Mouse (Mus musculus) stomach, embryonic 16.5 days (tissue): ENCODE measurements at regions not wholly inside any gene's neighbourhood (a gene's known extent, or its start where the extent isn't known, plus 50 kb on each side); places are given as distances from the start of the nearest gene placed in this dataset.

Experiments
- ATAC-seq: fragments of 200-750 bp; cut with Nextera tagmentation; 2 replicates; pipeline ENCODE4 v1.8.0; 2017; ENCODE audit warnings: moderate number of reproducible peaks, moderate TSS enrichment; ENCODE audit not compliant: insufficient read depth, low FRiP score
- H3K27ac ChIP-seq: fragments of 300-500 bp; sonication (generic); 2 replicates; pipeline ENCODE4 v1.5.1; 2014; ENCODE audit warnings: low read length
- H3K27me3 ChIP-seq: fragments of 300-500 bp; sonication (generic); 2 replicates; pipeline ENCODE4 v1.6.1; 2014; ENCODE audit warnings: low read length, control low read depth, mixed read lengths; ENCODE audit not compliant: control insufficient read depth, insufficient read depth
- H3K36me3 ChIP-seq: fragments of 300-500 bp; sonication (generic); 2 replicates; pipeline ENCODE4 v1.6.1; 2014; ENCODE audit warnings: low read length; ENCODE audit not compliant: control insufficient read depth, insufficient read depth
- H3K4me1 ChIP-seq: fragments of 300-500 bp; sonication (generic); 2 replicates; pipeline ENCODE4 v1.6.1; 2014; ENCODE audit warnings: low read length, control low read depth, mixed read lengths; ENCODE audit not compliant: control insufficient read depth, insufficient read depth
- H3K4me2 ChIP-seq: fragments of 300-500 bp; sonication (generic); 2 replicates; pipeline ENCODE4 v1.6.1; 2014; ENCODE audit warnings: low read depth, low read length, mixed read lengths
- H3K4me3 ChIP-seq: fragments of 300-500 bp; sonication (generic); replicated peaks from 2 replicates; pipeline ENCODE4 v1.5.1; 2014; ENCODE audit warnings: mild to moderate bottlenecking, low read length
- H3K9ac ChIP-seq: fragments of 300-500 bp; sonication (generic); 2 replicates; pipeline ENCODE4 v1.6.1; 2014; ENCODE audit warnings: low read length
- H3K9me3 ChIP-seq: fragments of 300-500 bp; sonication (generic); replicated peaks from 2 replicates; pipeline ENCODE4 v1.6.1; 2016; ENCODE audit warnings: low read length, control low read depth; ENCODE audit not compliant: control insufficient read depth
- WGBS: fragments of 180-500 bp; shearing (Covaris S2); extraction: QIAGEN DNeasy Blood & Tissue Kit; methylation state at CpG from one replicate; pipeline ENCODE4 v1.1.7; 2014; 5-methylcytosine and 5-hydroxymethylcytosine counted together

DNA sequence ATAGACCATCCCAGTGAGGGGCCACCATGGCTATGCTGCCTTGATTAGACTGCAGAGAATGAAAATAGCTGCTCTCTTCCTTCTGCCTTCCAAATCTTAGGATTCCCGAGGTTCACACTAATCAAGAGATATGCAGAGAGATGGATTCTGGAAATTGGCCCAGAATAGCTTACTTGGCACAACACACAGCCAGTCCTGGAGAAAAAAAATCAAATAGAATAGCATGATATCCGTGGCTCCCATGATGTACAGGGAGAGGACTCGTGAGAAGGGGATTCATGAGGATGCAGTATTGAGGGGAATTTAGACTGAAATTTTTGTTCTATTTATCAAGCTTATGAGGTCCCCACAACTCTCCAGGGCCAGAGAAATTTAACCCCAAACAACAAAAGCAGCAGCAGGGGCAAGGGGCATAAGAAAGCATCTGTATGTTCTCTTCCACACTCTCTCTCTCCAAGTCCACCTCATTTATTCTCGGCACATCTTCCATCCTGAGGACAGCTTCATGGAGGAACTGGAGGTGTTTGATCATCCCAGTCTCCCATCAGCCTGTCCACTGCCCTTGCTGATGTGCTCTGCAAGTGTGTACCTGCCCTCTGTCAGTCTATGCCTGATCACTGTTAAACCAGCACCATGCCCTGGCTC is 599.3 kb upstream of the Camk1g start:
- Histone ChIP-seq H3K27ac (no peak overlapping the region), H3K9me3 (no peaks in the 10 kb centered on the region), H3K27me3 (no peaks in the 10 kb centered on the region), H3K4me2 (no peak overlapping the region), H3K9ac (no peak overlapping the region), H3K4me1 (no peaks in the 10 kb centered on the region), H3K36me3 (no peaks in the 10 kb centered on the region), H3K4me3 (no peak overlapping the region)
- ATAC-seq: no peak
- WGBS: 67% methylated on average over 4 of the region's 4 CpGs

DNA sequence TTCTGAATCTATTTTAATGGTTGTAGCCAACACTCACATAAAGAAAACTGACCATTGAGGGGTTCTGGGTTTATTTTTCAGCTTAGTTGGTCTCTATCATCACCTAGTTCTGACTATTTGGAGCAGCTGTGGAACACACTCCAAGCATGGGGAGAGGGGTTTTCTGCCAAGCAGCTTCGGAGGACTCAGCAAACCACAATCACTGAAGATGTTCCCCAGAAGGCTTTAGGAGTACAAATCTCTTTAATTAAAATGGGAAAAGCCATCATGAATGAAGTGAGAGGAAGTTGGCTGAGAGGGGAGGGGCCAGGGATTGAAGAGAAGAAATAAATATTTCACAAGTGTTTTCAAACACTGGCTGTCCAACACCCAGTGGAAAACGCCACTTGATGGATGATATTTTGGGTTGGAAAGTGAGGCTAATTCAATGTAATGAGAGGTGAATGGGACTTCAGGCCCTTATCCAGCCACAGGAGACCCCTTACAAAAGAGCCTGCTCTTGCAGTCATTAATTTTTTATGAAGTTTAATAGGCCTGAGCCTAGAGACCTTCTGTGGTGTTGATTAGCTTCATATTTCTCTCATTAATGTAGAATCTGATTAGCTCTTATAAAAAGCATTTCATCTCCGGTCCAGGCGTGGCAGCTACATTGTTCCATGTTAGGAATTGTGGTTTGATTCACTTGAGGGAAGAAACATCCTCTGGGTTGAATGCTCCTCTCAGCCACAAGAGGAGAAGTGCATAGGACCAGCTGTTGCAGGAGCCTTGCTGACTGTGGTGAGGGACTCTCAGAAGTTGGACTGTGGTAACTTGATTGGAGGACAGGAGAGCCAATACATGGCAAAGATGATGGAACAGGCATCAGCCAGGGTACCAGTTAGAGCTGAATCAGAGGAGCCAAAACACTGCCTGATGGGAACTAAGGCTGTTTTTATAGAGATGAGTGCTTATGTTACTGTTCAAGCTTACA is 598.1 kb upstream of the Camk1g start:
- Histone ChIP-seq H3K36me3 (no peaks in the 10 kb centered on the region), H3K4me3 (no peak overlapping the region), H3K9me3 (no peaks in the 10 kb centered on the region), H3K4me2 (no peak overlapping the region), H3K9ac (no peak overlapping the region), H3K27ac (no peak overlapping the region), H3K4me1 (no peaks in the 10 kb centered on the region), H3K27me3 (no peaks in the 10 kb centered on the region)
- 74% methylated on average over 4 of the region's 4 CpGs for WGBS
- no peak for ATAC-seq

DNA sequence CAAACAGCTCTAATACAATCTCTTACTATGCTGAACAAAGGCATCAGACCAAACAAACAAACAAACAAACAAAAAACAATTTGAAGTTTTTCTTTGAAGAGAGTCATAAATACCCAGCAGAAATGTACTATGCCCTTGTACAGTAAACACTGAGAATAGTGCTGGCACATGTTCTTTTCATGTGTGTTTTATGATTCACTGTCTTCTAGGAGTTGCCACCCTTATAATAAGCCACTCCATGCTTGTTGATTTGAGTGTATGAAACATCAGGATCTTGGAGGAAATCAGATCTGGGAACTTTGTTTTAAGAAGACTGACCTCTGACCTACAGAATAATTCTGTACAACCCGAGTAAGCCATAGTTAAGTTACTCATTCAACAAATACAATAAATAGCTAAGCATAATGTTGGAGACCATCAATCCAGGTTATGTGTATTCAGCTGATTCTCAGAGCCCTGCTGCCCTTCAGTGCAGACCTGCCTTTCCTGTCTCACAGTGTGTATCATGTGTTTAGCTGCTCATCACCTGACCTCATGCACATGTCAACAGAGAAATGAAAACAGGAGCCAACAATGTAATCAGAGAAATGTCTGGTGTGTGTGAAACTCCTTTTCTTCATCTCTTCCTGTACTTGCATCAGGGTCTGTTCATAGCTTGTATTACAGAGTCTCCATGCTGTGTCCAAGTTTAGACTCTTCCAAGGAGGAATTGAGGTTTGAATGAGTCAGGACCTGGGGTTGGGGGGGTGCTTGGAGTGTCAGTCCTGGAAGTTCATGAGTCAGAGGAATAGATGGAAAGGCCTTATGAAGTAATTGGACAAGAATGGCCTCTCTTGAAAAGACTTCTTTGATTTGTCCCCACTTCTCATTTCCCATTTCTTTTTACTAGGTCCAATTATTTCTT is 596.8 kb upstream of the Camk1g start:
- ATAC-seq: no peak
- no peaks in the 10 kb centered on the region for H3K9me3 ChIP-seq
- no peak overlapping the region for H3K4me2 ChIP-seq
- H3K27me3 ChIP-seq: no peaks in the 10 kb centered on the region
- no peak overlapping the region for H3K9ac ChIP-seq
- WGBS: 24% methylated on average over 1 of the region's 1 CpGs
- no peaks in the 10 kb centered on the region for H3K4me1 ChIP-seq
- H3K4me3 ChIP-seq: no peak overlapping the region
- no peak overlapping the region for H3K27ac ChIP-seq
- no peaks in the 10 kb centered on the region for H3K36me3 ChIP-seq

DNA sequence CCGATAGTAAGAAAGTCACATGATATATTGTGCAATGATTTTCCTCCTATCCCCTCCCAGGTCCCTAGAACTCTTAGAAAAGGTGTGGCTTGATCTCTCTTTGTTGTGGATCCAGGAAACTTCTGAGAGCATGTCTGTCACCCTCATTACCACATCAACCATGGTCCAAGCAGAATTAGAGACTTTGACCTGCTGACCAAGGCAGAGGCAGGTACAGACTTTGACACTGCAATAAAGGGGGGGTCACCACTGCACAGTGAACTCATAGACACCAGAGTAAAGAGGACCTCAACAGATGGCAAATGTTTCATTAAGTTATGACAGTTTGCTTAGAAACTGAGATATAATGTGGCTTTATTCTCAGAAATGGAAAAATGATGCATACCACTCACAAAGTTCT is 595.2 kb upstream of the Camk1g start:
- no peak overlapping the region for H3K4me3 ChIP-seq
- no peak overlapping the region for H3K27ac ChIP-seq
- no peak overlapping the region for H3K4me2 ChIP-seq
- no peak for ATAC-seq
- no peak overlapping the region for H3K9ac ChIP-seq
- WGBS: 83% methylated on average over 1 of the region's 1 CpGs
- H3K36me3 ChIP-seq: no peaks in the 10 kb centered on the region
- H3K27me3 ChIP-seq: no peaks in the 10 kb centered on the region
- H3K9me3 ChIP-seq: no peaks in the 10 kb centered on the region
- no peaks in the 10 kb centered on the region for H3K4me1 ChIP-seq

DNA sequence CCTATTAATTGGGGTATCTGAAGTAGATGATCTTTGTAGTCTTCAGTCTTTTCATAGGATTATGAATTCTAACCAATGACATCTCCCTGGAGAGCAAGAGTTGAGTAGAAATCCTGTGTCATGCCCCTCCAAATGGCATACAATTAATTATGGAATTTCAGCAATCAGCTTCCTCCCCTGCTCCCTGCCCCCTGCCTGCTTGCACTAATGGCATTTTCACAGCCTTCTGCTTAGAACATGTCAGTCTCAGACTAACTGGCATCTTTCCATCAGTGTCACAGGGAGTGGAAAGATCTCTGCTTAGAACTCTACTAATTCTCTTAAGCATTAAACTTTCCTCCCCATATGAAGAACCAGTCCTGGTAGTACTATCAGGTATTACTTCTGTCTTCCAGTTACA is 581.8 kb upstream of the Camk1g start:
- Histone ChIP-seq H3K4me3 (no peak overlapping the region), H3K27ac (no peak overlapping the region), H3K4me2 (no peak overlapping the region), H3K9ac (no peak overlapping the region), H3K36me3 (no peaks in the 10 kb centered on the region), H3K9me3 (no peaks in the 10 kb centered on the region), H3K4me1 (no peaks in the 10 kb centered on the region), H3K27me3 (no peaks in the 10 kb centered on the region)
- no peak for ATAC-seq

DNA sequence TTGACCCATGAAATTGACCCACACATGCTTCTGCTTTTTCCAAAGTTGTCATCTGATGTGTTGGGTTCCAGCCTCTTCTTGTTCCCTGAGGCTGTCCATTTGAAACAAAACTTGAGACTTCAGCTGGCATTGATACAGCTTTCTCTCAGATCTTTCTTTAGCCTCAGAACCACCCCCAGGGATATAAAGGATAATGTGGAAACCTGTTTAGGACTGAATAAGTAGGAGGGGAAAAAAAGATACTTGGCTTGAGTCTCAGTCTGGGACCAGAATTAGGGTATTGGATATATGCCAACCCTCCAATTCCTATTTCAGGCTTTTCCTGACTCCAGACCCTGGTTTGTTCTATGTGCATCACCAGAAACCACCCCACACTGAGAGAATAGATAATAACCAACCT is 579.7 kb upstream of the Camk1g start:
- no peak for ATAC-seq
- no peak overlapping the region for H3K9ac ChIP-seq
- H3K4me2 ChIP-seq: no peak overlapping the region
- no peaks in the 10 kb centered on the region for H3K27me3 ChIP-seq
- no peaks in the 10 kb centered on the region for H3K9me3 ChIP-seq
- no peaks in the 10 kb centered on the region for H3K36me3 ChIP-seq
- H3K27ac ChIP-seq: no peak overlapping the region
- no peak overlapping the region for H3K4me3 ChIP-seq
- no peaks in the 10 kb centered on the region for H3K4me1 ChIP-seq

DNA sequence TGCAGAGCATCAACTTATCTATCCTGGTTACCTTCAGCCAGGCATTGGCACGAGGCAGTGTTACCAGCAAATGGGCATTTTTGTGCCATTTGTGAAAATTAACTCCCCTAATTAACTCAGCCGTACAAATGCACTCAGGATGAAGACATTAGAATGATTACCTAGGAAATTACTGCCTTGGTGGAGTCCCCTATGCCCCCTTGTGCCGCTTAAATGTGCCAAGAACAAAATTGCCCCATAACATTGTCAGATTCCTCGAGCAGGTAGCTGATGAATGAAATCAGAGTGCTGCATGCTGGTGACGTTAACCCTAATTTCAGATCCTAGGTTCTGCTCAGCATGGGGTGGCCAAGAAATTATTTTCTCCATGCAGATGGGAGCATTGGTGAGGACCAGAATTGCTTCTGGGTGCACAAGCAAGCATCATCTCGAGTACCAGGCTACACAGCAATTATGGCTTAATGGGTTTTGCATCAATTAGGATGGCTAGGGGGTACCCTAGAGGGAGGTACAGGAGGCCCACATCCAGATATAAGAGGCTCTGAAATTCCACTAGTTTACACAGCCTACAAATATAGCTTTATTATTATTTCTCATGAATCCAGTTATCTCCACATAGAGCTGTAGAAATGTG is 577.0 kb upstream of the Camk1g start:
- no peak overlapping the region for H3K27ac ChIP-seq
- ATAC-seq: no peak
- no peaks in the 10 kb centered on the region for H3K4me1 ChIP-seq
- no peaks in the 10 kb centered on the region for H3K27me3 ChIP-seq
- no peaks in the 10 kb centered on the region for H3K9me3 ChIP-seq
- no peak overlapping the region for H3K4me2 ChIP-seq
- no peak overlapping the region for H3K9ac ChIP-seq
- H3K4me3 ChIP-seq: no peak overlapping the region
- WGBS: 83% methylated on average over 6 of the region's 6 CpGs
- H3K36me3 ChIP-seq: no peaks in the 10 kb centered on the region

DNA sequence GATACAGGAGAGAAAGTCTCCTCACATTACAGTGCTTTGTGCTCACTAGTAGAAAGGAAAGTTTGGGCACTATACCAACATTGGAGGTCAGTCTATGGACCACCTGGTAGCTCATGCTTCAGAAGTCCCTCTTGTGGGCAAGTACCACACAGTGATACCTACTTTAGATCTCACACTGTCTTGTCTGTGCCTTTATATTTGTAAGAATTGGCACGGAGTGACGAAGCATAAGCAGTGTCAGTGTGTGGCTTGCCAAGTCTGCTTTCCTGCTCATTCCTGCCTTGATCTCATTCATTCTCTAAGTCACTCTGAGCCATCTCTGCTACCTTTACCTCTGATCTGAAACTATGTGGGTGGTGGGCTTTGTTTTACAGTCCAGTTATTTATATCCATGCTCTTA is 565.9 kb upstream of the Camk1g start:
- Histone ChIP-seq H3K27ac (no peak overlapping the region), H3K4me2 (no peak overlapping the region), H3K4me1 (no peaks in the 10 kb centered on the region), H3K36me3 (no peaks in the 10 kb centered on the region), H3K9ac (no peak overlapping the region), H3K27me3 (no peaks in the 10 kb centered on the region), H3K9me3 (no peaks in the 10 kb centered on the region), H3K4me3 (no peak overlapping the region)
- ATAC-seq: no peak
- WGBS: 88% methylated on average over 2 of the region's 2 CpGs
